8 mouse cellular contexts compared by ENCODE assay signal in genomic region chr6:54719686-54720310, GRCm38 (mm10). TPM values are rescaled to one million over a fixed set of nuclear protein-coding genes. Genes with fewer than 3 reads are reported as not detected.
DNase-seq lines count a peak whose midpoint lies in the region; ATAC-seq and TF ChIP-seq lines count a peak whose summit lies in the region.

No protein-coding gene starts in this region.

- H3K9me3 ChIP-seq in forebrain, embryonic 13.5 days (replicated peaks) = no peaks in the 10 kb centered on the region
- H3K9me3 ChIP-seq in liver, embryonic 13.5 days (replicated peaks) = no peaks in the 10 kb centered on the region
- H3K9me3 ChIP-seq in lung, postnatal 0 days (ENCODE audit: low read length) = no peaks in the 10 kb centered on the region

- intact Hi-C loops in gastrocnemius, postnatal 14 days (cut with DNase I; ENCODE audit: low total_unique reads) = no loop called here

- peak; percentile 42 for DNase-seq in gastrocnemius, postnatal 14 days
- no peak for DNase-seq in gastrocnemius, postnatal 25 days
- DNase-seq in Muller cell, postnatal 12 days (ENCODE audit: inconsistent ontology term) = peak; percentile 35
- DNase-seq in liver, embryonic 13.5 days = no peak
- DNase-seq in thymus, postnatal 4 days = peak; percentile 69
- no peak for DNase-seq in urinary bladder, adult 18-20 months (ENCODE audit: low spot score in 2 of 2)
- no peak for DNase-seq in lung, postnatal 0 days (ENCODE audit: low spot score)

- H3K9ac ChIP-seq in forebrain, embryonic 13.5 days = no peak overlapping the region
- no peak overlapping the region for H3K9ac ChIP-seq in liver, embryonic 13.5 days
- no peak overlapping the region for H3K9ac ChIP-seq in lung, postnatal 0 days (replicated peaks; ENCODE audit: low read depth)

- H3K27me3 ChIP-seq in forebrain, embryonic 13.5 days = no peaks in the 10 kb centered on the region
- H3K27me3 ChIP-seq in liver, embryonic 13.5 days = no peaks in the 10 kb centered on the region
- no peaks in the 10 kb centered on the region for H3K27me3 ChIP-seq in lung, postnatal 0 days (replicated peaks; ENCODE audit: insufficient read depth, low read length)

- ATAC-seq in forebrain, embryonic 13.5 days = peak; percentile 84
- peak; percentile 35; the same call in 1 of the 2 replicates for ATAC-seq in liver, embryonic 13.5 days (ENCODE audit: low read depth)
- no peak for ATAC-seq in lung, postnatal 0 days

- H3K27ac ChIP-seq in forebrain, embryonic 13.5 days = peak overlapping the region; percentile 72
- H3K27ac ChIP-seq in liver, embryonic 13.5 days = peak overlapping the region; percentile 9; the same call in 1 of the 2 replicates
- H3K27ac ChIP-seq in lung, postnatal 0 days (ENCODE audit: low read length) = no peak overlapping the region

- TF ChIP-seq CTCF in lung, postnatal 0 days (IDR thresholded peaks at IDR 0.05) = no peak

- TF ChIP-seq EP300 in lung, postnatal 0 days (IDR thresholded peaks at IDR 0.05) = no peak

- no peak overlapping the region for H3K4me2 ChIP-seq in forebrain, embryonic 13.5 days
- no peak overlapping the region for H3K4me2 ChIP-seq in liver, embryonic 13.5 days
- H3K4me2 ChIP-seq in lung, postnatal 0 days (replicated peaks; ENCODE audit: low read depth, low read length) = no peak overlapping the region

- peaks cover 17% of the 10 kb centered on the region for H3K4me1 ChIP-seq in forebrain, embryonic 13.5 days
- peaks cover 31% of the 10 kb centered on the region for H3K4me1 ChIP-seq in liver, embryonic 13.5 days (replicated peaks)
- H3K4me1 ChIP-seq in lung, postnatal 0 days (ENCODE audit: insufficient read depth, low read depth, low read length) = no peaks in the 10 kb centered on the region

- no peak overlapping the region for H3K4me3 ChIP-seq in forebrain, embryonic 13.5 days
- no peak overlapping the region for H3K4me3 ChIP-seq in liver, embryonic 13.5 days (replicated peaks)
- no peak overlapping the region for H3K4me3 ChIP-seq in lung, postnatal 0 days (ENCODE audit: low read depth, low read length)

- whole genome bisulfite sequencing in forebrain, embryonic 13.5 days = 34% methylated on average over 13 of the region's 14 CpGs
- 42% methylated on average over 14 of the region's 14 CpGs for WGBS in liver, embryonic 13.5 days (ENCODE audit: insufficient replicate concordance)
- WGBS in lung, postnatal 0 days = 26% methylated on average over 14 of the region's 14 CpGs

- no peaks in the 10 kb centered on the region for H3K36me3 ChIP-seq in forebrain, embryonic 13.5 days (ENCODE audit: poor library complexity, severe bottlenecking)
- no peaks in the 10 kb centered on the region for H3K36me3 ChIP-seq in liver, embryonic 13.5 days
- H3K36me3 ChIP-seq in lung, postnatal 0 days (ENCODE audit: insufficient read depth, low read length) = no peaks in the 10 kb centered on the region

RNA-seq across cellular contexts. Expression of gene Mturn, which starts 38.4 kb away (rescaled TPM):
- 1 to 10 TPM; 6.9 to 8.0 TPM for total RNA-seq in gastrocnemius, postnatal 14 days (2021)
- 1 to 10 TPM; 6.0 to 6.6 TPM for total RNA-seq in gastrocnemius, postnatal 25 days (2021)
- polyA plus RNA-seq in forebrain, embryonic 13.5 days (2015; fragmentation: Nextera tagmentation; extraction: Ambion mirVana) = 54.3 and 55.7 TPM in 2 replicates
- polyA plus RNA-seq in liver, embryonic 13.5 days (2015; fragmentation: Nextera tagmentation; extraction: Ambion mirVana) = 0.88 and 1.2 TPM in 2 replicates
- polyA plus RNA-seq in lung, postnatal 0 days (2015; fragmentation: Nextera tagmentation; extraction: Ambion mirVana) = 6.1 and 8.8 TPM in 2 replicates

Comparison
In these comparisons a context has a peak if more than half of its experiments do, and no peak if none do; other contexts are left out.
1. DNase-seq: peak in gastrocnemius, postnatal 14 days (single experiment), Muller cell, postnatal 12 days (single experiment) and thymus, postnatal 4 days (single experiment); none in gastrocnemius, postnatal 25 days (single experiment), liver, embryonic 13.5 days (single experiment), urinary bladder, adult 18-20 months (0 of 2) and lung, postnatal 0 days (single experiment).